Comparison of ENCODE assay signal across 15 mouse cellular contexts in genomic region chr3:108433881-108434495, GRCm38 (mm10). TPM values are rescaled to one million over a fixed set of nuclear protein-coding genes. Genes with fewer than 3 reads are reported as not detected.
A peak's percentile ranks its signal among the peaks of the same experiment; 100 is the strongest.
DNase-seq lines count a peak whose midpoint lies in the region; ATAC-seq lines count a peak whose summit lies in the region.
"Had no signal": no experiment of that assay in that cellular context is flagged by ENCODE, and none has a peak within 500 bp of the region (broad histone marks: within the 10 kb centered on the region; RNA-seq: fewer than 3 reads in every experiment).

No protein-coding gene starts in this region.

- H3K4me3 ChIP-seq in heart, embryonic 13.5 days: no peak overlapping the region
- peak overlapping the region; percentile 34 for H3K4me3 ChIP-seq in forebrain, embryonic 10.5 days
- no peak overlapping the region for H3K4me3 ChIP-seq in hindbrain, embryonic 14.5 days (replicated peaks; ENCODE audit: low read length)
- no peak overlapping the region for H3K4me3 ChIP-seq in midbrain, embryonic 16.5 days (ENCODE audit: low read depth, low read length)
- H3K4me3 ChIP-seq: embryonic facial prominence, embryonic 15.5 days; heart, embryonic 15.5 days; limb, embryonic 13.5 days had no signal

- peaks cover 80% of the 10 kb centered on the region for H3K36me3 ChIP-seq in heart, embryonic 13.5 days
- H3K36me3 ChIP-seq in forebrain, embryonic 10.5 days (replicated peaks): peaks cover 87% of the 10 kb centered on the region
- peaks cover 79% of the 10 kb centered on the region for H3K36me3 ChIP-seq in hindbrain, embryonic 14.5 days (replicated peaks; ENCODE audit: control insufficient read depth, insufficient read depth)
- peaks cover 21% of the 10 kb centered on the region for H3K36me3 ChIP-seq in midbrain, embryonic 16.5 days (ENCODE audit: control insufficient read depth, insufficient read depth, low read length)

- no peak for DNase-seq in heart, postnatal 4 days
- no peak for DNase-seq in forebrain, embryonic 10.5 days (ENCODE audit: extremely low spot score, low spot score)
- peak; percentile 60 for DNase-seq in hindbrain, embryonic 14.5 days (ENCODE audit: low spot score)
- DNase-seq in urinary bladder, postnatal 14 days (ENCODE audit: low spot score): no peak
- DNase-seq in left cerebral cortex, postnatal 36 days (ENCODE audit: low spot score in 2 of 2): no peak
- no peak for DNase-seq in left cerebral cortex, postnatal 14 days (ENCODE audit: low spot score in 2 of 2)
- DNase-seq: kidney, adult 2 months; thymus, adult 2 months had no signal

- H3K27me3 ChIP-seq in heart, embryonic 13.5 days (replicated peaks): no peaks in the 10 kb centered on the region
- no peaks in the 10 kb centered on the region for H3K27me3 ChIP-seq in forebrain, embryonic 10.5 days (ENCODE audit: poor library complexity, severe bottlenecking)
- H3K27me3 ChIP-seq in hindbrain, embryonic 14.5 days (ENCODE audit: control insufficient read depth, insufficient read depth, low read length): no peaks in the 10 kb centered on the region
- no peaks in the 10 kb centered on the region for H3K27me3 ChIP-seq in midbrain, embryonic 16.5 days (ENCODE audit: control insufficient read depth, insufficient read depth, low read depth, low read length)
- H3K27me3 ChIP-seq: embryonic facial prominence, embryonic 15.5 days; heart, embryonic 15.5 days; limb, embryonic 13.5 days had no signal

- WGBS in heart, embryonic 13.5 days: 55% methylated on average over 19 of the region's 19 CpGs
- WGBS in forebrain, embryonic 10.5 days: 24% methylated on average over 19 of the region's 19 CpGs
- 13% methylated on average over 19 of the region's 19 CpGs for WGBS in hindbrain, embryonic 14.5 days
- 9% methylated on average over 19 of the region's 19 CpGs for WGBS in midbrain, embryonic 16.5 days

- no peaks in the 10 kb centered on the region for H3K9me3 ChIP-seq in heart, embryonic 13.5 days
- no peaks in the 10 kb centered on the region for H3K9me3 ChIP-seq in forebrain, embryonic 10.5 days
- no peaks in the 10 kb centered on the region for H3K9me3 ChIP-seq in hindbrain, embryonic 14.5 days (ENCODE audit: control insufficient read depth, low read length)
- no peaks in the 10 kb centered on the region for H3K9me3 ChIP-seq in midbrain, embryonic 16.5 days (replicated peaks; ENCODE audit: control insufficient read depth, low read length, poor library complexity, severe bottlenecking)
- H3K9me3 ChIP-seq: embryonic facial prominence, embryonic 15.5 days; G1E; heart, embryonic 15.5 days; limb, embryonic 13.5 days had no signal

- ATAC-seq in heart, embryonic 13.5 days (ENCODE audit: extremely low read depth, insufficient number of reproducible peaks, low FRiP score, low TSS enrichment): no peak
- ATAC-seq in hindbrain, embryonic 14.5 days (ENCODE audit: low FRiP score): peak; percentile 80; the same call in 1 of the 2 replicates
- ATAC-seq in midbrain, embryonic 16.5 days: no peak; the same call in 1 of the 2 replicates

- peaks cover 8% of the 10 kb centered on the region for H3K4me1 ChIP-seq in heart, embryonic 13.5 days
- peaks cover 57% of the 10 kb centered on the region for H3K4me1 ChIP-seq in forebrain, embryonic 10.5 days
- H3K4me1 ChIP-seq in hindbrain, embryonic 14.5 days (replicated peaks; ENCODE audit: control insufficient read depth, insufficient read depth, low read length): peaks cover 21% of the 10 kb centered on the region
- H3K4me1 ChIP-seq in midbrain, embryonic 16.5 days (ENCODE audit: control insufficient read depth, insufficient read depth, low read length): no peaks in the 10 kb centered on the region
- H3K4me1 ChIP-seq: embryonic facial prominence, embryonic 15.5 days; limb, embryonic 13.5 days had no signal

- H3K27ac ChIP-seq in heart, embryonic 13.5 days (replicated peaks): peak overlapping the region; percentile 42; the same call in 1 of the 2 replicates
- H3K27ac ChIP-seq in forebrain, embryonic 10.5 days: peak overlapping the region; percentile 90
- H3K27ac ChIP-seq in hindbrain, embryonic 14.5 days: peak overlapping the region; percentile 85
- peak overlapping the region; percentile 71 for H3K27ac ChIP-seq in midbrain, embryonic 16.5 days (ENCODE audit: low read length)
- H3K27ac ChIP-seq: embryonic facial prominence, embryonic 15.5 days; heart, embryonic 15.5 days; limb, embryonic 13.5 days had no signal

- no peak overlapping the region for H3K4me2 ChIP-seq in heart, embryonic 13.5 days
- H3K4me2 ChIP-seq in hindbrain, embryonic 14.5 days (replicated peaks): no peak overlapping the region
- no peak overlapping the region for H3K4me2 ChIP-seq in midbrain, embryonic 16.5 days (ENCODE audit: low read length)
- H3K4me2 ChIP-seq: embryonic facial prominence, embryonic 15.5 days; heart, embryonic 15.5 days; limb, embryonic 13.5 days had no signal

- H3K9ac ChIP-seq in heart, embryonic 13.5 days: no peak overlapping the region
- no peak overlapping the region; the same call in 1 of the 2 replicates for H3K9ac ChIP-seq in hindbrain, embryonic 14.5 days
- no peak overlapping the region for H3K9ac ChIP-seq in midbrain, embryonic 16.5 days (ENCODE audit: low read depth, low read length)
- H3K9ac ChIP-seq: embryonic facial prominence, embryonic 15.5 days; heart, embryonic 15.5 days; limb, embryonic 13.5 days had no signal

- intact Hi-C loops in left cerebral cortex, postnatal 36 days (cut with DNase I): no loop called here
- intact Hi-C loops in left cerebral cortex, postnatal 14 days (cut with DNase I): no loop called here

RNA-seq across cellular contexts. Expression of gene Sars, which starts 11.0 kb away (rescaled TPM):
- polyA plus RNA-seq in heart, embryonic 13.5 days (2015; fragmentation: Nextera tagmentation; extraction: Ambion mirVana): 78.2 and 91.4 TPM in 2 replicates
- 10 to 100 TPM; 88.2 to 90.6 TPM for total RNA-seq in heart, postnatal 4 days (2021)
- 160 and 167 TPM in 2 replicates for polyA plus RNA-seq in forebrain, embryonic 10.5 days (2016; fragmentation: Nextera tagmentation; extraction: Ambion mirVana)
- polyA plus RNA-seq in hindbrain, embryonic 14.5 days (2014; fragmentation: Nextera tagmentation; extraction: Ambion mirVana): 207 and 222 TPM in 2 replicates
- polyA plus RNA-seq in midbrain, embryonic 16.5 days (2015; fragmentation: Nextera tagmentation; extraction: Ambion mirVana): 217 and 220 TPM in 2 replicates
- 100 to 1,000 TPM; 202 to 231 TPM for total RNA-seq in left cerebral cortex, postnatal 36 days (2021)
- total RNA-seq in left cerebral cortex, postnatal 14 days (2021): 100 to 1,000 TPM; 198 to 206 TPM

RNA-seq across cellular contexts. Expression of gene Celsr2, which starts 18.6 kb away (rescaled TPM):
- 2.1 and 3.1 TPM in 2 replicates for polyA plus RNA-seq in heart, embryonic 13.5 days (2015; fragmentation: Nextera tagmentation; extraction: Ambion mirVana)
- 1 to 10 TPM; 9.0 to 9.5 TPM for total RNA-seq in heart, postnatal 4 days (2021)
- 32.1 and 35.1 TPM in 2 replicates for polyA plus RNA-seq in forebrain, embryonic 10.5 days (2016; fragmentation: Nextera tagmentation; extraction: Ambion mirVana)
- 39.4 and 49.7 TPM in 2 replicates for polyA plus RNA-seq in hindbrain, embryonic 14.5 days (2014; fragmentation: Nextera tagmentation; extraction: Ambion mirVana)
- 27.9 and 33.2 TPM in 2 replicates for polyA plus RNA-seq in midbrain, embryonic 16.5 days (2015; fragmentation: Nextera tagmentation; extraction: Ambion mirVana)
- 100 to 1,000 TPM; 168 to 174 TPM for total RNA-seq in left cerebral cortex, postnatal 36 days (2021)
- 100 to 1,000 TPM; 182 to 194 TPM for total RNA-seq in left cerebral cortex, postnatal 14 days (2021)

RNA-seq across cellular contexts. Expression of gene Psrc1, which starts 50.3 kb away (rescaled TPM):
- 24.4 and 25.4 TPM in 2 replicates for polyA plus RNA-seq in heart, embryonic 13.5 days (2015; fragmentation: Nextera tagmentation; extraction: Ambion mirVana)
- total RNA-seq in heart, postnatal 4 days (2021): 1 to 10 TPM; 6.7 to 8.8 TPM
- polyA plus RNA-seq in forebrain, embryonic 10.5 days (2016; fragmentation: Nextera tagmentation; extraction: Ambion mirVana): 115 and 117 TPM in 2 replicates
- polyA plus RNA-seq in hindbrain, embryonic 14.5 days (2014; fragmentation: Nextera tagmentation; extraction: Ambion mirVana): 5.6 and 9.6 TPM in 2 replicates
- polyA plus RNA-seq in midbrain, embryonic 16.5 days (2015; fragmentation: Nextera tagmentation; extraction: Ambion mirVana): 3.9 and 5.2 TPM in 2 replicates
- 10 to 100 TPM; 12.9 to 18.3 TPM for total RNA-seq in left cerebral cortex, postnatal 36 days (2021)
- total RNA-seq in left cerebral cortex, postnatal 14 days (2021): 10 to 100 TPM; 14.7 to 15.8 TPM
- total RNA-seq: gastrocnemius, adult 18-20 months had no signal
